Mouse (Mus musculus): ENCODE data around the gene A830031A19Rik. TPM values are rescaled to one million over a fixed set of nuclear protein-coding genes. Genes with fewer than 3 reads are reported as not detected.

The A830031A19Rik gene
- polyA plus RNA-seq, 1 experiment, result not detected

GRCm38 (mm10) chr11:24008244-24008643, 66.6 kb downstream of the A830031A19Rik start:
- 42% methylated on average over 5 of the region's 5 CpGs for WGBS
- TF ChIP-seq POLR2A (IDR thresholded peaks at IDR 0.05; ENCODE audit: low read depth, low read length) (no peak), CTCF (IDR thresholded peaks at IDR 0.05; ENCODE audit: extremely low read depth, insufficient read depth, insufficient read length, insufficient replicate concordance) (no peak)
- Histone ChIP-seq H3K36me3 (ENCODE audit: control insufficient read depth, insufficient read depth, low read length) (no peaks in the 10 kb centered on the region), H3K4me3 (ENCODE audit: extremely low read depth, insufficient read depth, insufficient read length) (no peak overlapping the region), H3K4me1 (ENCODE audit: control insufficient read depth, insufficient read depth, insufficient read length) (no peaks in the 10 kb centered on the region), H3K27ac (ENCODE audit: insufficient read depth, low read length) (no peak overlapping the region), H3K27me3 (ENCODE audit: control insufficient read depth, insufficient read depth, low read length) (no peaks in the 10 kb centered on the region)
- DNase-seq (ENCODE audit: low read depth in 1 of 2, low spot score in 2 of 2), result peak in 1 of 2 experiments; percentile 47

GRCm38 (mm10) chr11:24005445-24006156, 69.3 kb downstream of the A830031A19Rik start:
- Histone ChIP-seq H3K4me1 (ENCODE audit: control insufficient read depth, insufficient read depth, insufficient read length) (no peaks in the 10 kb centered on the region), H3K27me3 (ENCODE audit: control insufficient read depth, insufficient read depth, low read length) (no peaks in the 10 kb centered on the region), H3K36me3 (ENCODE audit: control insufficient read depth, insufficient read depth, low read length) (no peaks in the 10 kb centered on the region), H3K27ac (ENCODE audit: insufficient read depth, low read length) (no peak overlapping the region), H3K4me3 (ENCODE audit: extremely low read depth, insufficient read depth, insufficient read length) (no peak overlapping the region)
- no peak for DNase-seq (ENCODE audit: low read depth in 1 of 2, low spot score in 2 of 2)
- TF ChIP-seq CTCF (IDR thresholded peaks at IDR 0.05; ENCODE audit: extremely low read depth, insufficient read depth, insufficient read length, insufficient replicate concordance) (no peak), POLR2A (IDR thresholded peaks at IDR 0.05; ENCODE audit: low read depth, low read length) (no peak)
- WGBS, result 87% methylated on average over 15 of the region's 15 CpGs

GRCm38 (mm10) chr11:24000675-24001074, 74.2 kb downstream of the A830031A19Rik start:
- no peaks in the 10 kb centered on the region for H3K27me3 ChIP-seq (ENCODE audit: control insufficient read depth, insufficient read depth, low read length)
- no peaks in the 10 kb centered on the region for H3K4me1 ChIP-seq (ENCODE audit: control insufficient read depth, insufficient read depth, insufficient read length)
- H3K27ac ChIP-seq (ENCODE audit: insufficient read depth, low read length), result no peak overlapping the region
- WGBS, result 90% methylated on average over 7 of the region's 7 CpGs
- no peaks in the 10 kb centered on the region for H3K36me3 ChIP-seq (ENCODE audit: control insufficient read depth, insufficient read depth, low read length)
- TF ChIP-seq CTCF (IDR thresholded peaks at IDR 0.05; ENCODE audit: extremely low read depth, insufficient read depth, insufficient read length, insufficient replicate concordance), result no peak
- TF ChIP-seq POLR2A (IDR thresholded peaks at IDR 0.05; ENCODE audit: low read depth, low read length), result no peak
- no peak for DNase-seq (ENCODE audit: low read depth in 1 of 2, low spot score in 2 of 2)
- H3K4me3 ChIP-seq (ENCODE audit: extremely low read depth, insufficient read depth, insufficient read length), result no peak overlapping the region

Other genes with a start within 250 kb of the A830031A19Rik start
- 3.1 and 3.7 TPM in 2 replicates for gene Papolg, start 179.8 kb downstream of the A830031A19Rik start, polyA plus RNA-seq (2012; rRNA removed)
- 24.2 and 26.2 TPM in 2 replicates for gene Bcl11a, start 3.0 kb upstream of the A830031A19Rik start, polyA plus RNA-seq (2012; rRNA removed)